Mouse (Mus musculus) limb, embryonic 14.5 days (tissue): ENCODE measurements at regions not wholly inside any gene's neighbourhood (a gene's known extent, or its start where the extent isn't known, plus 50 kb on each side); places are given as distances from the start of the nearest gene placed in this dataset.

Experiments
- ATAC-seq: fragments of 200-750 bp; cut with Nextera tagmentation; 2 replicates; pipeline ENCODE4 v1.8.0; 2017; ENCODE audit warnings: low read depth, moderate number of reproducible peaks, moderate TSS enrichment; ENCODE audit not compliant: low FRiP score
- DNase-seq: peaks from one replicate; pipeline ENCODE4 v3.0.0-alpha.2; 2015; ENCODE audit warnings: low spot score
- H3K27ac ChIP-seq: fragments of 300-500 bp; sonication (generic); replicated peaks from 2 replicates; pipeline ENCODE4 v1.5.1; 2014; ENCODE audit warnings: low read depth, mild to moderate bottlenecking, low read length, moderate library complexity, mixed read lengths
- H3K27me3 ChIP-seq: fragments of 300-500 bp; sonication (generic); 2 replicates; pipeline ENCODE4 v1.6.1; 2014; ENCODE audit warnings: low read length, mixed read lengths; ENCODE audit not compliant: control insufficient read depth, insufficient read depth
- H3K36me3 ChIP-seq: fragments of 300-500 bp; sonication (generic); 2 replicates; pipeline ENCODE4 v1.6.1; 2014; ENCODE audit warnings: mild to moderate bottlenecking, low read length, moderate library complexity, mixed read lengths; ENCODE audit not compliant: control insufficient read depth, insufficient read depth
- H3K4me1 ChIP-seq: fragments of 300-500 bp; sonication (generic); 2 replicates; pipeline ENCODE4 v1.6.1; 2014; ENCODE audit warnings: antibody characterized with exemption, low read length, mixed read lengths; ENCODE audit not compliant: control insufficient read depth, insufficient read depth
- H3K4me2 ChIP-seq: fragments of 300-500 bp; sonication (generic); replicated peaks from 2 replicates; pipeline ENCODE4 v1.6.1; 2014; ENCODE audit warnings: low read depth, mild to moderate bottlenecking, low read length, moderate library complexity; ENCODE audit not compliant: severe bottlenecking
- H3K4me3 ChIP-seq: fragments of 300-500 bp; sonication (generic); replicated peaks from 2 replicates; pipeline ENCODE4 v1.5.1; 2014; ENCODE audit warnings: low read length
- H3K9ac ChIP-seq: fragments of 300-500 bp; sonication (generic); 2 replicates; pipeline ENCODE4 v1.6.1; 2014; ENCODE audit warnings: mild to moderate bottlenecking, low read depth, low read length, moderate library complexity; ENCODE audit not compliant: severe bottlenecking
- H3K9me3 ChIP-seq: fragments of 300-500 bp; sonication (generic); 2 replicates; pipeline ENCODE4 v1.6.1; 2016; ENCODE audit warnings: low read length; ENCODE audit not compliant: control insufficient read depth
- POLR2A ChIP-seq: fragments of 200-500 bp; IDR thresholded peaks from 2 replicates; pipeline ENCODE4 v1.8.0; 2012; ENCODE audit warnings: inconsistent platforms, mild to moderate bottlenecking, moderate library complexity, borderline replicate concordance; ENCODE audit not compliant: insufficient read depth, insufficient read length; ENCODE audit errors: extremely low read depth
- WGBS: fragments of 180-500 bp; shearing (Covaris S2); extraction: QIAGEN DNeasy Blood & Tissue Kit; methylation state at CpG from one replicate; pipeline ENCODE4 v1.1.7; 2014; 5-methylcytosine and 5-hydroxymethylcytosine counted together

GRCm38 (mm10) chr14:60439106-60439505 is 66.0 kb downstream of the Amer2 start:
- ATAC-seq (no peak), DNase-seq (no peak)
- no peaks in the 10 kb centered on the region; the same call in none of the 2 replicates for H3K4me1 ChIP-seq
- no peak overlapping the region for H3K4me2 ChIP-seq
- no peaks in the 10 kb centered on the region for H3K36me3 ChIP-seq
- H3K9ac ChIP-seq: no peak overlapping the region
- TF ChIP-seq POLR2A: no peak
- H3K9me3 ChIP-seq: no peaks in the 10 kb centered on the region
- H3K27me3 ChIP-seq: no peaks in the 10 kb centered on the region
- WGBS: 57% methylated on average over 6 of the region's 6 CpGs
- H3K27ac ChIP-seq: no peak overlapping the region
- no peak overlapping the region for H3K4me3 ChIP-seq

GRCm38 (mm10) chr14:60443821-60444551 is 70.9 kb downstream of the Amer2 start:
- 56% methylated on average over 7 of the region's 7 CpGs for WGBS
- H3K4me2 ChIP-seq: no peak overlapping the region
- H3K27ac ChIP-seq: no peak overlapping the region
- TF ChIP-seq POLR2A: no peak
- DNase-seq: no peak
- no peaks in the 10 kb centered on the region for H3K27me3 ChIP-seq
- no peaks in the 10 kb centered on the region for H3K36me3 ChIP-seq
- H3K4me3 ChIP-seq: no peak overlapping the region
- H3K9ac ChIP-seq: no peak overlapping the region
- no peak for ATAC-seq
- H3K9me3 ChIP-seq: no peaks in the 10 kb centered on the region
- H3K4me1 ChIP-seq: no peaks in the 10 kb centered on the region; the same call in none of the 2 replicates

GRCm38 (mm10) chr14:60444552-60444937 is 71.5 kb downstream of the Amer2 start:
- Histone ChIP-seq H3K4me3 (no peak overlapping the region), H3K9ac (no peak overlapping the region), H3K4me1 (no peaks in the 10 kb centered on the region; the same call in none of the 2 replicates), H3K27me3 (no peaks in the 10 kb centered on the region), H3K27ac (no peak overlapping the region), H3K9me3 (no peaks in the 10 kb centered on the region), H3K4me2 (no peak overlapping the region), H3K36me3 (no peaks in the 10 kb centered on the region)
- DNase-seq (no peak), ATAC-seq (no peak)
- 48% methylated on average over 3 of the region's 3 CpGs for WGBS
- TF ChIP-seq POLR2A: no peak

GRCm38 (mm10) chr14:60446037-60446436 is 73.0 kb downstream of the Amer2 start:
- Histone ChIP-seq H3K27ac (no peak overlapping the region), H3K36me3 (no peaks in the 10 kb centered on the region), H3K27me3 (no peaks in the 10 kb centered on the region), H3K4me1 (no peaks in the 10 kb centered on the region; the same call in none of the 2 replicates), H3K9ac (no peak overlapping the region), H3K4me2 (no peak overlapping the region), H3K9me3 (no peaks in the 10 kb centered on the region), H3K4me3 (no peak overlapping the region)
- ATAC-seq (0 out of 2 replicates have a peak, but pooled peaks have one; percentile 55), DNase-seq (peak; percentile 57)
- TF ChIP-seq POLR2A: no peak
- whole genome bisulfite sequencing: 74% methylated on average over 6 of the region's 6 CpGs

GRCm38 (mm10) chr14:60451216-60451615 is 78.2 kb downstream of the Amer2 start:
- H3K27me3 ChIP-seq: no peaks in the 10 kb centered on the region
- H3K36me3 ChIP-seq: no peaks in the 10 kb centered on the region
- no peak for TF ChIP-seq POLR2A
- no peaks in the 10 kb centered on the region for H3K9me3 ChIP-seq
- DNase-seq: no peak
- no peak overlapping the region for H3K4me2 ChIP-seq
- no peak overlapping the region for H3K4me3 ChIP-seq
- no peak overlapping the region for H3K9ac ChIP-seq
- H3K4me1 ChIP-seq: no peaks in the 10 kb centered on the region
- no peak overlapping the region for H3K27ac ChIP-seq
- ATAC-seq: no peak
- WGBS: 83% methylated on average over 9 of the region's 9 CpGs
